Comparison of ENCODE assay signal across 8 mouse cellular contexts in the genomic region with DNA sequence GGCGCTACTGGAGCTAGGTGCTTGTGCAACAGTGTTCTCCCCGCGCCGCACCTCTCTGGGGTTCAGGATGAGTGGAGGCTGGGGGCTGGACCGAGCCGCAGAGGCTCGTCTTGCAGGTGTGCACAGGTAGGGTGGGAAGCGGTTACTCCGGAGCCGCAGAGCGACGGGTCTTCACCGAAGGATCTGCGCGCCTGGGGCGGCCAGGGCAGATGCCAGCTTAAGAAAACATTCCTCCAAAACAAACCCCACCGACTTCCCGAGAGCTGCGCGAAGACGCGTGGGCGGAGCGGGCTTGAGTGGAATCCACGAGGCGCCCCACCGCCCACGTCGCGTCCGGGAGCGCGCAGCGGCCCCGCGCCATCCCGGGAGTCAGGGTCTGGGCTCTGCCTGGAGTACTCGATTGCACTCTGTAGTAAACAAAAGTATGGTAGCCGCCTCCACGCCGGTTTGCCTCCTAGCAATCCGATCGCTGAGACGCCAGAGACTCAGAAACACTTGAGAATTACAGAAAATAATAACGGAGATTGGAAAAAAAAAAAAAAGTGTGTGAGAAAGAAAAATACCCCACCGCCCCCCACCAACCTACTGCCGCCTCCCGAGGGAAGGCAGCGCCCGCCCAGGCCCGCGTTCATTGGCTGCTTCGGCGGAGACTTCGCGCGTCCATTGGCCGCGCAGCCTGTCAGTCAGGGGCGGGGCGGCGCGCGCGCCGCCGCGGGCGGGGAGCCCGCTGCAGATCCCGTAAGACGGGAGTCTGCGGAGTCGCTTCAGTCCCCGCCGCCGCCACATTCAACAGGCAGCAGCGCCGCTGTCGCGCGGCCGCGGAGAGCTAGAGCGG. TPM values are rescaled to one million over a fixed set of nuclear protein-coding genes. Genes with fewer than 3 reads are reported as not detected.
DNase-seq lines count a peak whose midpoint lies in the region; ATAC-seq lines count a peak whose summit lies in the region.

A gene (plus strand): TSS at position 685 of the 835 bp plus-strand sequence.

- under 1% methylated on average over 85 of the region's 85 CpGs for WGBS in forebrain, embryonic 11.5 days
- under 1% methylated on average over 84 of the region's 85 CpGs for WGBS in heart, embryonic 15.5 days
- WGBS in liver, embryonic 16.5 days (ENCODE audit: insufficient replicate concordance), result 0% methylated on average over 84 of the region's 85 CpGs
- WGBS in neural tube, embryonic 13.5 days, result under 1% methylated on average over 79 of the region's 85 CpGs

- no peaks in the 10 kb centered on the region; the same call in 1 of the 2 replicates for H3K4me1 ChIP-seq in forebrain, embryonic 11.5 days (replicated peaks; ENCODE audit: control insufficient read depth, insufficient read depth, low read length)
- peaks cover 18% of the 10 kb centered on the region for H3K4me1 ChIP-seq in heart, embryonic 15.5 days (replicated peaks)
- peaks cover 10% of the 10 kb centered on the region for H3K4me1 ChIP-seq in liver, embryonic 16.5 days (ENCODE audit: control insufficient read depth, low read depth, low read length)
- H3K4me1 ChIP-seq in neural tube, embryonic 13.5 days (replicated peaks), result peaks cover 36% of the 10 kb centered on the region

- peak within 1 kb of the TSS; percentile 6; the same call in 1 of the 2 replicates for H3K27ac ChIP-seq in forebrain, embryonic 11.5 days (ENCODE audit: low read depth, low read length)
- H3K27ac ChIP-seq in heart, embryonic 15.5 days, result peak within 1 kb of the TSS; percentile 96
- peak within 1 kb of the TSS; percentile 80 for H3K27ac ChIP-seq in liver, embryonic 16.5 days (ENCODE audit: low read length)
- peak within 1 kb of the TSS; percentile 71 for H3K27ac ChIP-seq in neural tube, embryonic 13.5 days (replicated peaks)

- ATAC-seq in forebrain, embryonic 11.5 days (replicated peaks; ENCODE audit: low FRiP score), result peak; percentile 95
- peak; percentile 88 for ATAC-seq in heart, embryonic 15.5 days (replicated peaks; ENCODE audit: insufficient number of reproducible peaks, insufficient read depth, low FRiP score, low read depth)
- peak; percentile 93 for ATAC-seq in liver, embryonic 16.5 days (ENCODE audit: low read depth)
- peak; percentile 94 for ATAC-seq in neural tube, embryonic 13.5 days (ENCODE audit: low read depth)

- peak within 1 kb of the TSS; percentile 70 for H3K4me3 ChIP-seq in forebrain, embryonic 11.5 days (ENCODE audit: low read depth, low read length)
- peak within 1 kb of the TSS; percentile 89 for H3K4me3 ChIP-seq in heart, embryonic 15.5 days
- H3K4me3 ChIP-seq in liver, embryonic 16.5 days (ENCODE audit: low read depth, low read length), result peak within 1 kb of the TSS; percentile 78
- H3K4me3 ChIP-seq in neural tube, embryonic 13.5 days, result peak within 1 kb of the TSS; percentile 77

- peak within 1 kb of the TSS; percentile 99 for H3K4me2 ChIP-seq in forebrain, embryonic 11.5 days (ENCODE audit: low read depth, low read length, severe bottlenecking)
- peak within 1 kb of the TSS; percentile 96 for H3K4me2 ChIP-seq in heart, embryonic 15.5 days
- peak within 1 kb of the TSS; percentile 97 for H3K4me2 ChIP-seq in liver, embryonic 16.5 days (ENCODE audit: low read depth, low read length)
- H3K4me2 ChIP-seq in neural tube, embryonic 13.5 days, result peak within 1 kb of the TSS; percentile 97

- peak within 1 kb of the TSS; percentile 68 for H3K9ac ChIP-seq in forebrain, embryonic 11.5 days (ENCODE audit: low read length)
- peak within 1 kb of the TSS; percentile 88 for H3K9ac ChIP-seq in heart, embryonic 15.5 days
- peak within 1 kb of the TSS; percentile 76 for H3K9ac ChIP-seq in liver, embryonic 16.5 days (ENCODE audit: low read depth, low read length)
- peak within 1 kb of the TSS; percentile 69 for H3K9ac ChIP-seq in neural tube, embryonic 13.5 days

- DNase-seq in CD8-positive naive resting alpha-beta T cell, adult 2 months (ENCODE audit: low read depth in 2 of 2, low spot score in 2 of 2), result peak; percentile 75 to 78
- peak; percentile 70 for DNase-seq in c-Kit-positive CD71-negative TER-119-negative erythroid progenitor cells, embryonic 14.5 days (ENCODE audit: low read depth)
- DNase-seq in forebrain, embryonic 11.5 days (ENCODE audit: low spot score), result peak; percentile 94
- DNase-seq in kidney, postnatal 25 days, result peak; percentile 92 to 96
- DNase-seq in telencephalon, adult 2 months (ENCODE audit: low read depth, low spot score), result peak; percentile 65

- no peaks in the 10 kb centered on the region for H3K36me3 ChIP-seq in forebrain, embryonic 11.5 days (ENCODE audit: control insufficient read depth, insufficient read depth, low read length)
- no peaks in the 10 kb centered on the region for H3K36me3 ChIP-seq in heart, embryonic 15.5 days
- H3K36me3 ChIP-seq in liver, embryonic 16.5 days (ENCODE audit: control insufficient read depth, insufficient read depth), result no peaks in the 10 kb centered on the region
- no peaks in the 10 kb centered on the region for H3K36me3 ChIP-seq in neural tube, embryonic 13.5 days

- no peaks in the 10 kb centered on the region for H3K9me3 ChIP-seq in forebrain, embryonic 11.5 days (ENCODE audit: control insufficient read depth, low read length)
- no peaks in the 10 kb centered on the region for H3K9me3 ChIP-seq in heart, embryonic 15.5 days (replicated peaks)
- no peaks in the 10 kb centered on the region for H3K9me3 ChIP-seq in liver, embryonic 16.5 days (replicated peaks; ENCODE audit: control insufficient read depth, low read length)
- H3K9me3 ChIP-seq in neural tube, embryonic 13.5 days, result no peaks in the 10 kb centered on the region

- H3K27me3 ChIP-seq in forebrain, embryonic 11.5 days (ENCODE audit: control insufficient read depth, insufficient read depth, low read length), result peaks cover 37% of the 10 kb centered on the region
- 0 out of 2 replicates have a peak, but pooled peaks cover 12% of the 10 kb centered on the region for H3K27me3 ChIP-seq in heart, embryonic 15.5 days
- peaks cover 32% of the 10 kb centered on the region for H3K27me3 ChIP-seq in liver, embryonic 16.5 days (ENCODE audit: control insufficient read depth, insufficient read depth, low read depth, low read length)
- H3K27me3 ChIP-seq in neural tube, embryonic 13.5 days, result peaks cover 79% of the 10 kb centered on the region

RNA-seq across cellular contexts. Expression of the gene that starts here (rescaled TPM):
- polyA plus RNA-seq in forebrain, embryonic 11.5 days (2014; fragmentation: Nextera tagmentation; extraction: Ambion mirVana), result 3.7 and 4.2 TPM in 2 replicates
- polyA plus RNA-seq in heart, embryonic 15.5 days (2015; fragmentation: Nextera tagmentation; extraction: Ambion mirVana), result 5.4 and 7.1 TPM in 2 replicates
- polyA plus RNA-seq in liver, embryonic 16.5 days (2015; fragmentation: Nextera tagmentation; extraction: Ambion mirVana), result 1.5 and 2.2 TPM in 2 replicates
- 2.7 and 3.6 TPM in 2 replicates for polyA plus RNA-seq in neural tube, embryonic 13.5 days (2015; fragmentation: Nextera tagmentation; extraction: Ambion mirVana)

Comparison
In these comparisons a context has a peak if more than half of its experiments do, and no peak if none do; other contexts are left out.
1. Peak in every context shown above with its lines: DNase-seq, ATAC-seq, H3K4me3 ChIP-seq and H3K27ac ChIP-seq.
2. H3K27ac ChIP-seq: peak in every context shown above with its lines; median percentile 96 in heart, embryonic 15.5 days; 80 in liver, embryonic 16.5 days; 71 in neural tube, embryonic 13.5 days; 6 in forebrain, embryonic 11.5 days.